Mouse (Mus musculus) heart, adult 11 months (tissue): ENCODE data around the gene Slc35f1.

ENCODE experiments used
- DNase-seq: peaks from one replicate; pipeline ENCODE4 v3.0.0; 2022

The Slc35f1 gene

GRCm38 (mm10) chr10:52690334-52690991 lies at the start of gene Slc35f1:
Gene Slc35f1, plus strand, starts transcription at chr10:52690533.
- DNase-seq: peak; percentile 91

- DNase-seq: no peak
These were observed 19.1 kb upstream of the Slc35f1 start for GRCm38 (mm10) chr10:52671234-52671633.

- no peak for DNase-seq
These were observed 829 bp downstream of the Slc35f1 start for GRCm38 (mm10) chr10:52690992-52691731.

- no peak for DNase-seq
These were observed 13.4 kb downstream of the Slc35f1 start for GRCm38 (mm10) chr10:52703688-52704087.

GRCm38 (mm10) chr10:52704101-52705051 lies 14.0 kb downstream of the Slc35f1 start:
- DNase-seq: no peak

GRCm38 (mm10) chr10:52709482-52709881 lies 19.1 kb downstream of the Slc35f1 start:
- DNase-seq: no peak

- DNase-seq: no peak
These were observed 21.8 kb downstream of the Slc35f1 start for GRCm38 (mm10) chr10:52712166-52712565.

GRCm38 (mm10) chr10:52714557-52714956 lies 24.2 kb downstream of the Slc35f1 start:
- no peak for DNase-seq

- no peak for DNase-seq
These were observed 24.8 kb downstream of the Slc35f1 start for GRCm38 (mm10) chr10:52715146-52715545.

GRCm38 (mm10) chr10:52718199-52718917 lies 28.0 kb downstream of the Slc35f1 start:
- no peak for DNase-seq

GRCm38 (mm10) chr10:52726674-52727073 lies 36.3 kb downstream of the Slc35f1 start:
- no peak for DNase-seq

- no peak for DNase-seq
These were observed 52.5 kb downstream of the Slc35f1 start for GRCm38 (mm10) chr10:52742671-52743379.

- no peak for DNase-seq
These were observed 53.5 kb downstream of the Slc35f1 start for GRCm38 (mm10) chr10:52743831-52744230.

- DNase-seq: no peak
These were observed 57.8 kb downstream of the Slc35f1 start for GRCm38 (mm10) chr10:52748028-52748597.

GRCm38 (mm10) chr10:52755949-52756679 lies 65.8 kb downstream of the Slc35f1 start:
- DNase-seq: no peak

- DNase-seq: no peak
These were observed 67.3 kb downstream of the Slc35f1 start for GRCm38 (mm10) chr10:52757496-52758260.

- DNase-seq: no peak
These were observed 68.3 kb downstream of the Slc35f1 start for GRCm38 (mm10) chr10:52758589-52758988.

- DNase-seq: no peak
These were observed 70.2 kb downstream of the Slc35f1 start for GRCm38 (mm10) chr10:52760527-52760926.

GRCm38 (mm10) chr10:52779926-52780485 lies 89.7 kb downstream of the Slc35f1 start:
- no peak for DNase-seq

GRCm38 (mm10) chr10:52787075-52787474 lies 96.7 kb downstream of the Slc35f1 start:
- no peak for DNase-seq
